Mouse (Mus musculus) neutrophil, adult 5-6 weeks (primary cell): ENCODE data around the gene Rab35. TPM values are rescaled to one million over a fixed set of nuclear protein-coding genes. Genes with fewer than 3 reads are reported as not detected.

ENCODE experiments used
- ATAC-seq: fragments of 151-379, 151-347 bp; 2 replicates; pipeline ENCODE4 v1.8.0; 2017; ENCODE audit warnings: mild to moderate bottlenecking, moderate TSS enrichment; ENCODE audit not compliant: insufficient number of reproducible peaks, poor library complexity, low FRiP score, severe bottlenecking; ENCODE audit errors: extremely low read depth
- total RNA-seq: library from RNA; stranded (forward); fragments of 200-1000 nt; gene quantifications from 2 replicates; pipeline ENCODE4 v1.2.3, GENCODE M21; 2017

Gene Rab35
- total RNA-seq, 1 experiment from 2014 or later = 63.9 TPM

DNA sequence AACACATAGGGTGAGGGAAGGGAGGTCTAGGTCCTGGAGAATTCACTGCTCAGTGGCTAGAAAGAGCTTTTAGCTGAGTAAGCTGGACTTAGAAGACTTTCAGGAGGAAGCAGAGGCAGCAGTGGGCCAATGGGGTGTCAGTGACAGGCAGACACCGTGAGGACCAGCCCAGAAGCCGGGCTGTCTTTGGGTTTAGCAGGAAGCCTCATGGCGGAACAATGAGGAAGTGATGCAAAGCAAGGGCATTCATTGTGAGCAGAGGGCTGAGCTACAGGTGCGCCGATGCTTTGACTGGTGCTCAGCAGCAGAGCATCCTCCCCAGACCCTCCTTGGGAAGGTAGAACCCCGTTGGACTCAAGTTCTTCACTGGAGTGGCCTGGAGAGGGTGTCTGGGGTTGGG lies 3.8 kb downstream of the Rab35 start:
- ATAC-seq = peak; percentile 76

DNA sequence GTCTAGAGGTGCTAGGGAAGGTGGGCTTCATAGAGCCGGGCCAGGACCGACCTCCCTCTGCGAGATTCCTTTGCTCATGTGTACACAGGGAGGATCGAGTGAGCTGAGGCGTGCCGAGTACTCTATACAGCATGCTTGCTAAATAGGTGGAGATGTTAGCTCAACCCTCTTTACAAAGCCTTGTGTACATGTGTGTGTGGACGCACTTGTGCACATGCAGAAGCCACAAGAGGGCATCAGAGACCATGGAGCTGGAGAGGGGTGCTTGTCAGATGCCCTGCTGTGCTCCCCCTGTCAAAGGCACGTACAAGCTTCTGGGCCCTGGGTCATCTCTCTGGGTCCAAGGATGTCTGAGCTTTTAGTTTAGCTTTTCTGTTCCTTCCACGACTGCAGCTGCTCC lies 12.5 kb downstream of the Rab35 start:
- no peak for ATAC-seq

DNA sequence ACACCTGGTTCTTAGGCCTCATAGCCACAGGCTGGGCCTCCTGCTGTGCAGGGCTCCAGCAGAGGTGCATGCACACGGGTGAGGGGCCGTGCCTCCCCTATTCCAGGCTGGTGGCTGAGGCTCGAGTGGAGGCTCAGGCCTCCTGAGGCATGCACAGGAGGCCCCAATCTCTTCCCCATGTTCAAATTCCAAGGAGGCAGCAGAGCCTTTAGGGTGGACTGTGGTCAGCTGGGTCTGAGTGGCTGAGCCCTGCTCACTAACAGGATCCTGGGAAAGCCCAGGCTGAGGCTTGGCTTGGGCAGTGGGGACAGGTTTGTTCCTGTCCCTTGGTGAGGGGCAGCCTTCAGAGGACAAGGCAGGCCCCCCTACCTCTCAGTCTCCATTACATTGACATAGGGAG lies 17.2 kb downstream of the Rab35 start:
- no peak for ATAC-seq

DNA sequence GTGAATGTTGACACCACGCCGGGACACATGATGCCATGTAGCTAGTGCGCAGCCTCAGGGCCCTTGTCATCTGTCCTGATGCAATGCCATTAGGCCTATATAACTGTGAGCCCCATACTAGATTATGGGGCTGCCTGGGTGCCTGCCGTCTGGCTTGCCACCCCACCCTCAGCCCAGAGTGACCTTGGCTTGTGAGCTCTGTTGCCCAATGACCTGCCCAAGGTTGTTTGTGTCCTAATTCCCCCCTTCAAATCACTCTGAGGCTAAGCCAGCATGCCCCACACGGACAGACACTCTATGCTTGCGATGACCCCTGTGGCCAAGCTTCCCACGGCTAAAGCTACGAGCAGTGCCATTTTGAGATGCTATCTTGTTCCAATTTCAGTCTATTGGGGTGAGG lies 18.0 kb downstream of the Rab35 start:
- no peak for ATAC-seq

DNA sequence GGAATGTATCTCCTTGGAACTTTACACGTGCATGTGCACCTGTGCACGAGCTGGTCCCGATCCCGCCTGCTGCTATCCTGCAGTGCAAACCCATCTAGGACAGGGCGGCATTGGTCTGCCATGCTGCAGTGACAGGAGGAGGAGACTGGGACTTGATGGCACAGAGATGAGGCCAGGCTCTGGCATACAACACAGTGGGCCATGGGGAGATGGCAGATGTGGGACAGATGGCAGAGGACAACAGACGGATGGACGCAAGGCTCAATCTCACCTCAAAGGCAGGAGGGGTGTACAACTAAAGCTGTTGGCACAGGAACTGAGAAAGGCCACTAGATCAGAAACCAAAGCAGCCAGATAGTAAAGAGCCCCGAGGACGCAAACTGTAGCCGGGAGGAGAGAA lies 19.2 kb downstream of the Rab35 start:
- no peak for ATAC-seq

DNA sequence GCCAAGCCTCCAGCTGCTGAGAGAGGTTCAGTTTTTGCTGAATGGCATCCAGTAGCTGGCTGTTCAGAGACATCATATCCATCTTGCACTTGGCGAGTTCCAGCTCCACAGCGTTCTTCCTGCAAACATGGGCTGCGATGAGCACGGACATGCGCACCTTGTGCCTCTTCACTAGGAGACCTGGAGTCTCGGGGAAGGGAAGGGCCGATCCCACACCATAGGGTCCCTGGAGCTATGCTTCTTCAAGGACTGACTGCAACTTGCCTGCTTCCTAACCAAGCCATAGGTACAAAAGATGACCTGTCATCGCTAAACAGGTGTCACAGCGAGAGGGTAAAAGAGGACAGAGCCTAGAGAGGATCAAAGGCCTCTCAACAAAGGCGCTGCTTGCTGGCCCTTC lies 20.1 kb downstream of the Rab35 start:
- ATAC-seq = no peak

DNA sequence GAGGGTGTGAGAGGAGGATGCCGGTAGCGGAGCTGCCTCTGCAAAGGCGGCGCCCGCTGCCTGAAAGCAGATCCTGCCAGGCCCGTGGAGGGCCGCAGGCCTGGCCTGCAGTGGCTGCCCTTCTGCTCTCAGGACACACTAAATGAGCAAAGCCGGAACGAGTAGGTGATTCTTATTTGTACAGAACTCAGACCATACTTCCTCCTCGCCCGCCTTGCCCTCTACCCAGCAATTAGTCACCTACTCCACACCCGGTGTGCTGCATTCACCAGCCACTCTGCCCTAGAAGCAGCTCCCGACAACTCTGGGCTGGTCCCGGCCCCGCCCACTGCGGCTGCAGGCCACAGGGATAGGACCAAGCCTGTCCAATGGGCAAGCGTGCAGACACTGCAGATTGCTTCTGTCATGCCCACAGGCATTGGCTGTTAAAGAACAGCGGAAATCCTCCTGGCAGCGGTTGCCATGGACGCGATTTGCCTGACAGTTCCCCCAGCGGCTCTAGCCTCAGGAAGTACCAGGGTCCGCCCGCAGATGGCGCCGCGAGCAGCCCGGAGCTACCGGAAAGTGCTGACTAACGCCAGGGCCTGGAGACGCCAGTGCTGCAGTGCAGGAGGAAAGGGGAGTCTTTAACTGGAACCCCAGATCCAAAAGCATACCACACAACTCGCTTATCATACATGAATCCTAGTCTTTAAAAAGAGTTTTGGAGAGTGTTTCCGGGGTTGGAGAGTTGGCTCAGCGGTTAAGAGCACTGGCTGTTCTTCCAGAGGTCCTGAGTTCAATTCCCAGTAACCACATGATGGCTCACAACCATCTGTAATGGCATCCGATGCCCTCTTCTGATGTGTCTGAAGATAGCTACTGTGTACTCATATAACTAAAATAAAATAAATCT lies 21.2 kb downstream of the Rab35 start:
- peak; percentile 96 for ATAC-seq

DNA sequence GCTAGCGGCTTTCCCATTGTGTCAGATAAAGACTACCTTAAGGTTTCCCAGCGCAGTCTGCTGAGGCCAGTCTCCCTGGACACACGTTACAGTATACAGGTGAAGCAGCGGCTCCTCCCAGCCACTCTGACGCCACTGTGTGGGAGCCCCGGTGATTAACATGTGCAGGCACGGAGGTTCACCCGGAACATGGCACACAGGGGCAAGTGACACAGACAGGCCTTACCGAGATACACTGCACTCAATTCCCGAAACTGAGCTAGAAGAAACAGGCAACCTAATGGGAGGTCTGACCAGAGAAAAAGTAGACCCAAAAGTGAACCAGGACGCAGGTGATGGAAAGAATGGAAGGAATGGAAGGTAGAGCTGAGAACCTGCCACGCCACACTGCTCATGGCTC lies 22.1 kb downstream of the Rab35 start:
- no peak for ATAC-seq

DNA sequence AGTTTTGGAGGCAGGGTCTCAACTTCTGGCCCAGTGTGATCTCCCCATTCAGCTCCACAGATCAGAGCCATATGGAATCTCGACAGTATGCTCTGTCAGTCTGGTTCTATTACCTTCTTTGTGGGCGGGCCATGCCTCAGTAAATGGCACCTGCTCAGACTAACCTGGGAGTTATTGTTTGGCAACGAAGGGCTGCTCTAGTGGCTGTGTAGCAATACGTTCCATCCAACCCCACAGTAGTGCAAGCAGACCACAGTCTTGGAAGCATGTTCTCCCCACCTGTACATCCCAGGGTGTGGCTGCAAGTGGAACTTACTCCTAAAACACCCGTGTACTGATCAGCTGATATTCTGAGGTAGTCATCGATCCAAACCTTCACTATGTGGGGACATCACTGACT lies 25.0 kb downstream of the Rab35 start:
- ATAC-seq = no peak

DNA sequence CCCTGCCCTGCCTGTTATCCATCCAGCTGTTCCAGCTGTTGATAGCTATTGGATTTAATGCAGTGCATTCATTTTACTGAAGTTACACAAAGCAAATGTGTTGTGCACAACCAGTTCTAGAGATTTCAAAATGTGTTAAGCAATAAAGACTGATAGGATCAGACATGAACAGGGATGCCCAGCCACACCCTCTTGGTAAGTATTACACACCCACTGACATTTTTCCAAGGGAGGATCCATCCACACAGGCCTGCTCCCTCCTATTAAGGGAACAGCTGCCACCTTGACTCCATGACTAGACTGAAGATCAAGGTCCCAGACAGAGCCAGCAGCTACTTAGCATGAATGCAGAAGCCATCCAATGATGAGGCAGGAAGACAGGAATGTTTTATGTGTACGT lies 25.5 kb downstream of the Rab35 start:
- ATAC-seq = no peak

DNA sequence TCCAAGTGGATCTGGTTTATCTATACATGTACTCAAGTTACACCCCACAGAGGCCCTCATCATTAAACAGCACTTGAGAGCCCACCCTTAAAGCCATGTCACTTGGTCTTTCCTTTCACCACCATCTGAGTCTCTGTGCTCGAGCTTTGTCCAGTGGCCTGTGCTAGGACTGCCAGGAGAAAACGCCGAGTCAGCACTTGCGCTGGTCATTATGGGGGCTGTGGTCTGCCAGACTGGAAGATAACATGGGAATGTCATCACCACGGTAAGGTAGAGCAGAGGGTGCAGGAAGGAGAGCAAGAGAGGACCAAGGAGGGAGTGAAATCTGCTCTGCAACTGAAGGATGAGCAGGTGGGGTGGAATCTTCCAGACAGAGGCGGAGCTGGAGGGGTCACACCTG lies 26.6 kb downstream of the Rab35 start:
- ATAC-seq = no peak

DNA sequence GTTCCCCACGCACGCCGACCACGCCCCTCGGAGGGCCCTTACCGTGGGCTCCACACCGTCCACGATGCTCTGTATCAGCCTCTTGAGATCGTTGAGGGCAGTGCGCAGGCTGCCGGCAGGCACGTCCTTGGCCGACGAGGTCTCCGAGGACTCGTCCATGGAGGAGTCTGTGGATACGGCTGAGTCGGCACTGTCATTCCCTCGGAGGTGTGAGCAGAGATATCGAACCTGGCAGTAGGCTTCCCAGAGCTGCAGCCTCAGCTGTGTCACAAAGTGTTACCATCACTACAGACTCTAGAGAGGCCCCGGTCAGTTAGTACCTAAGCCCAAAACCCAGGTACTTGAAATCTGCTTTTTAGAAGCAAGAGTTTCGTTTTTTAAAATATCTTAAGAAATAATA lies 30.9 kb downstream of the Rab35 start:
- no peak for ATAC-seq

DNA sequence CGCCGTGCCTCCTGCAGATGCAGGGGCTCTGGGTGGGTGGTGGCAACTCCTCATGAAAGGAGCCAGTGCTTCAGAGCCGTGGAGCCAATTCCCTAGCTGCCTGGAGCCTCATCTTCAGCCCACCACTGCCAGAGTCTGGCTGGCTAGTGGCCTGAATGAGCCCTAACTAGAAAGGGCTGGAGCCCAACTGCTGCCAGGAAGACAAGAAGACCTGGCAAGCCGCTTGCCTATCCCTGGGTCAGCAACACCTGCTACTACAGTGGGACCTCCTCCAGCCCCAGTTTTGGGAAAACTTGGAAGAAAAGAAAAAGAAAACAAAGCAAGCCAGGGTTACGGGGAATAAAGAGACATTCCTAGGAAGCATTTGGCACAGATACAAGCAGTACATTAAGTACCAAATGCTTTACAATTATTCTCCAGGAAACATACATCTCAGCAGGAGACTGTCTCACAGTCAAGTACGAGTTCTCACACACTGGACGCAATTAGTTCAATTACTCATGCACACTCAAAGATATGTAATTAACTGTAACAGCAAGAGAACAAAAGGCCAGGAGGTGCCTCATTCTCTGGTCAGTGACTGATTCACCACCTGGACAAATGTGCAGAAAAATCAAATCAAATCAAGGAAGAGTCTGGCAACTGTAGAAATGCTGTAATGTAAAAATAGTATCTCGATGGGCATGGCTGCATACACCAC lies 34.8 kb downstream of the Rab35 start:
- ATAC-seq = no peak

DNA sequence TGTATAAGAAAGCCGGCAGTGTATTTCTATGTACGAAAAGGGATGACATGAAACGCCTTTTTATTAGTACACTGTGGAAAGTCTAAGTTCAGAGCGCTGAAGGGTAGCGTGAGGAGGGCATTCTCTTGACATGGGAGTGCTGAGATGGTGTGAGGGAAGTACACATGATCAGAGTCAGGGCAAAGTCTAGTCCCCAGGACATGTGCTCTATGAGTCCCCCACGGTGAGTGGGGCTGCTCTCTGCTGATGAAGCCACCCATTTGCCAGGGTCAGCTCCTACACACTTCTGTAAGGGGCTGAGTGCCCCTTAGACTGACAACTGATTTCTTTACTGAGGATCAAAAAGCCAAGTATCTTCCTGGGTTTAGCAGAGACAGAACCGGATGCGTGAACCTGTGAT lies 35.5 kb downstream of the Rab35 start:
- ATAC-seq = no peak

DNA sequence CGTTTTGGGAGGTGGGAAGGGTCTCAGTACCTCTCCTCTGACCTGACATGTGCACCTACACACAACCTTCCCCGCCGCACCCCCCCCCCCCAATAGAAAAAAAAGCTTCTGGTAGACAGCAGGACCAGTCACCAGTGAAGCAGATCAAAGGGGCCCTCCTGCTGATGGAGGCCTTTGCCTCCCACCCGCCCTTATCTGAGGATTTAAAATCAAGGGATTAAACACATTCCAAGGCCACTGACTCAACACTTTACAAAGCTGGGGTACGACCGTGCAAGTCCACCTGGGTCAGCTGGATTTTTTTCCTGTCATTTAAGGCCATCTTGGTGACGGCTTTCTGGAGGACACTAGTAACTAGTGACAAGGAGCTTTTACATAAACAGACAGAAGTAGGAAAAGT lies 36.2 kb downstream of the Rab35 start:
- no peak for ATAC-seq

DNA sequence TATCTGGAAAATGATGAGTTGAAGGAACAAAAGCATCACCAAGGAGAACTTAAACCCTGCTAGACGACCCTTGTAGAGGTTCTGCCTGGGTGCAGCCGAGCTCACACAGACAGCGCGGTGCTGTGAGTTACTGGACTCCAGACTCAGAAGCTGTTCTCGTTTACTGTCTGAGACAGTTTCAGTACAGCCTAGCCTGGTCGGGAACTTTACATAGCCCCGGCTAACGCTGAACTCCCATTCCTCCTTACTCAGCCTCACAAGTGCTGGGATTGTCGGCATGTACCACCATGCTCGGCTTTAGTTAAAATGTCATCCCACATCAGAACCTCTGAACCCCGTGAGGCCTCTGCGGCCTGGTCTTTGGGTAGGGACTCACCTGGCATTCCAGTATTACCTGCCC lies 37.3 kb downstream of the Rab35 start:
- no peak for ATAC-seq

DNA sequence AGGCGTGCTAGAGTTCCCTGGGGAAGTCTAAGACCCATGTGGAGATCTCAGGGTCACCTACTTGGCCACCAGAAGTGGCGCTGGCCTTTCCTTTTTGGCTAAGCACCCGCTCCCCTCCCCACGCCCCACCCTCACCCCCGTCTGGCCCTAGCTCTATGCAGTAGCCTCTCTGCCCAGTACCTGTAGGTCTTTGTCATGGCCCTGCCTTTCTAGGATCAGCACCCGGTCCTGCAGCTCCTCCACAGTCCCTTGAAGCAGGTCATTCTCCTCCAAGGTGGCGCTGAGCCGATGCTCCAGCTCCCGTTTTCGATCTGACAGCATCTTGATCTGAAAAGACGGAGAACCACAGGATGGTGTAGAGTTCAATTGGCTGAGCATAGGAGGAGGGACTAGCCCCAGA lies 38.3 kb downstream of the Rab35 start:
- ATAC-seq = no peak

DNA sequence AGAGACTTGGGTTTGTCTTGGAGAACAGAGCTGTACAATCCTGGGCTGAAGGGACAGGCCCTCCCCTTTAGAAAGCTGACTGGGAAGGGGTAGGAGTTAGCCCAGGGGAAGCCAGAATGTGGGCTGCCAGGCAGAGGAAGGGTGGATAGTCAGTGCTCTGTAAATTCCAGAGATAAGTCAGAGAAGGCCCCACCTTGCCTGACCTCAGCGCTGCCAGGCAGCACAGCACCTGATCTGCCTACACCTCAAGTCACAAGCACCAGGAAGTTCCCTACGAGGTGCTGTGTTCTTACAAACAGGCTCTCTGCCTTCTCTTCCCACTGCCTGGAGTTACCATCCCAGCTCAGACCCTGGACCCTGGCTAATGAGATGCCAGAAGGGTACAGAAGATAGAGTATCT lies 38.7 kb downstream of the Rab35 start:
- ATAC-seq = no peak

DNA sequence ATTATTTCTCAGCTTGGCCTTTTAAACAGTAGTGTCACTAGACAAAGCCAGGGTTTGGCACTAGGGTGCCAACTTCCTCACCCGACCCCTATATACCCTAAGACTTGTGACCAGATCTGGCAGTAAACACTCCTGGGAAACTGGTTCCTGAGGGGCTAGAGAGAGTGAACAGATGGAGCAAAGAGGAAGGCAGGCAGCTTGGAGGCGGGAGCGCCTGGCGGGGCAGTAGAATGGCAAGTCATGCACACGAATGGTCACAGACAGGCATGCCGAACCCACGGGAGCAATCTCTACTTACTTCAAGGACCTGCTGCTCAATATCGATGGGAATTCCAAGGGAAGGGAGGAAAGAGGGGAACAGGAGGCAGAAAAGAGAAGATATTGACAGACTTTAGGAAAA lies 40.1 kb downstream of the Rab35 start:
- ATAC-seq = no peak

DNA sequence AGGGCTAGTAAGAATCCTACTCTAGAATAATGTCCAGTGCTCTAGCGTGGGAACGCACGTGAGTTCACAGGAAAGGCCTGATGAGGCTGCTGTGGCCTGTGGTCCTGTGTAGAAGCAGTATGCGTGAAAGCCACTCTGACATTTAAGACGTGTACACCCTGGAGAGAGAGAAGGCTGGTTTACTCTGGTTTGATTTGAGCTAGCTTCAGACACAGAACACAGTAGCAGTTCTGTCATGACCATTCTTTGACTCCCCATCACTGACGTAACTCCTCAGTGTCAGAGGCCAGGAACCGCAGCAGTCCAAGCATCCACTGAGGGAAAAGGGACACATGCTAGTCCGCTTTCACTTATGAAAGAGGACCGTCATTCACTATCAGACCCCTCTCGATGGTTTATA lies 53.4 kb downstream of the Rab35 start:
- no peak for ATAC-seq

DNA sequence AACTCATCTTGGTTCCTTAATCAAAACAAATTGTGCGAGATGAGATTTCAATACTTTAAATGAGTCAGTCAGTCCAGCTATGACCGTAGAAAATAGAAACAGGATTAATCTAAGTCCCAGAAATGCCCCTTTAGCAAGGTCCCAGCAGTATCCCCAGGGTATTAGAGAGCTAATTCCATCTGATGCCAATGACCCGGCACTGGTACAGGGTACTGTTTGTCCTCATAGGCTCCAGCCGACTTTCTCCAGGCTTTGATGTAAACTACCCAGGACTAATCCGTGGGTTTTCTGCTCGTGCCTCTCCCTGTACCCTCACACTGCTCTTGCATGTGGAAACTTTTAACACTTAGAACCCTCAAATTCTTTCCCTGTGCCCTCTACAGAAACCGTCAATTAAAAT lies 55.0 kb downstream of the Rab35 start:
- no peak for ATAC-seq
